Mouse (Mus musculus): ENCODE measurements at regions not wholly inside any gene's neighbourhood (a gene's known extent, or its start where the extent isn't known, plus 50 kb on each side); places are given as distances from the start of the nearest gene placed in this dataset.

GRCm38 (mm10) chr1:77823801-77824687 is 309.2 kb upstream of the Epha4 start:
- H3K36me3 ChIP-seq (ENCODE audit: insufficient read depth, low read length), result no peaks in the 10 kb centered on the region
- no peak overlapping the region for H3K4me3 ChIP-seq (ENCODE audit: low read depth, low read length)
- 26% methylated on average over 10 of the region's 10 CpGs for WGBS
- DNase-seq (ENCODE audit: low spot score) (no peak), ATAC-seq (no peak)
- no peak for TF ChIP-seq EP300 (IDR thresholded peaks at IDR 0.05)
- TF ChIP-seq CTCF (IDR thresholded peaks at IDR 0.05), result no peak
- no peaks in the 10 kb centered on the region for H3K27me3 ChIP-seq (replicated peaks; ENCODE audit: insufficient read depth, low read length)
- H3K4me1 ChIP-seq (ENCODE audit: insufficient read depth, low read depth, low read length), result no peaks in the 10 kb centered on the region
- no peak overlapping the region for H3K4me2 ChIP-seq (replicated peaks; ENCODE audit: low read depth, low read length)
- H3K9me3 ChIP-seq (ENCODE audit: low read length), result no peaks in the 10 kb centered on the region
- no peak overlapping the region for H3K27ac ChIP-seq (ENCODE audit: low read length)
- H3K9ac ChIP-seq (replicated peaks; ENCODE audit: low read depth), result no peak overlapping the region

GRCm38 (mm10) chr1:77820101-77820500 is 305.2 kb upstream of the Epha4 start:
- DNase-seq (ENCODE audit: low spot score) (no peak), ATAC-seq (no peak)
- H3K27me3 ChIP-seq (replicated peaks; ENCODE audit: insufficient read depth, low read length), result no peaks in the 10 kb centered on the region
- H3K9me3 ChIP-seq (ENCODE audit: low read length), result no peaks in the 10 kb centered on the region
- no peak overlapping the region for H3K4me2 ChIP-seq (replicated peaks; ENCODE audit: low read depth, low read length)
- WGBS, result 74% methylated on average over 2 of the region's 2 CpGs
- H3K4me1 ChIP-seq (ENCODE audit: insufficient read depth, low read depth, low read length), result no peaks in the 10 kb centered on the region
- H3K36me3 ChIP-seq (ENCODE audit: insufficient read depth, low read length), result no peaks in the 10 kb centered on the region
- H3K4me3 ChIP-seq (ENCODE audit: low read depth, low read length), result no peak overlapping the region
- no peak overlapping the region for H3K9ac ChIP-seq (replicated peaks; ENCODE audit: low read depth)
- H3K27ac ChIP-seq (ENCODE audit: low read length), result no peak overlapping the region
- TF ChIP-seq EP300 (IDR thresholded peaks at IDR 0.05) (no peak), CTCF (IDR thresholded peaks at IDR 0.05) (no peak)

DNA sequence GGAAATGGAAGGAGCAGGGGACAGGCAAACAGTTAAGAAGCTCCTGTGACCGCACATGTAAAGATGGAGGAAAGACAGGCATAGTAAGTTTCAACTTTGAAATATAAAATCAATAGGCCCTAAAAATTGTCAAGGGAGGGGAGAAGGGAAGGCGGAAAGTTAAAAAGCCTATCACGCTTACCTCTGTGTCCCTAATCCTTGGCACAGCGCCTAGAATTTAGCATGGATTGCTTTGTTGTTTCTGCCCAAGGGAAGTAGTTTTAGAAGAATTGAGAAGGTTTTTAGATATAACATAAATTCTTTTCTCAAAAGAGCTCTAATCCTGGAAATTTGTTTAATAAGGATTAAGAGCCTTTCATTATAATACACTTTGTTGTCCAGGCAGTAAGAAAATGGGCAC is 300.6 kb upstream of the Epha4 start:
- H3K4me2 ChIP-seq (replicated peaks; ENCODE audit: low read depth, low read length), result no peak overlapping the region
- no peaks in the 10 kb centered on the region for H3K9me3 ChIP-seq (ENCODE audit: low read length)
- 61% methylated on average over 4 of the region's 4 CpGs for WGBS
- no peak overlapping the region for H3K9ac ChIP-seq (replicated peaks; ENCODE audit: low read depth)
- H3K4me1 ChIP-seq (ENCODE audit: insufficient read depth, low read depth, low read length), result no peaks in the 10 kb centered on the region
- no peak overlapping the region for H3K27ac ChIP-seq (ENCODE audit: low read length)
- ATAC-seq (no peak), DNase-seq (ENCODE audit: low spot score) (no peak)
- H3K36me3 ChIP-seq (ENCODE audit: insufficient read depth, low read length), result no peaks in the 10 kb centered on the region
- no peaks in the 10 kb centered on the region for H3K27me3 ChIP-seq (replicated peaks; ENCODE audit: insufficient read depth, low read length)
- TF ChIP-seq CTCF (IDR thresholded peaks at IDR 0.05) (no peak), EP300 (IDR thresholded peaks at IDR 0.05) (no peak)
- no peak overlapping the region for H3K4me3 ChIP-seq (ENCODE audit: low read depth, low read length)

DNA sequence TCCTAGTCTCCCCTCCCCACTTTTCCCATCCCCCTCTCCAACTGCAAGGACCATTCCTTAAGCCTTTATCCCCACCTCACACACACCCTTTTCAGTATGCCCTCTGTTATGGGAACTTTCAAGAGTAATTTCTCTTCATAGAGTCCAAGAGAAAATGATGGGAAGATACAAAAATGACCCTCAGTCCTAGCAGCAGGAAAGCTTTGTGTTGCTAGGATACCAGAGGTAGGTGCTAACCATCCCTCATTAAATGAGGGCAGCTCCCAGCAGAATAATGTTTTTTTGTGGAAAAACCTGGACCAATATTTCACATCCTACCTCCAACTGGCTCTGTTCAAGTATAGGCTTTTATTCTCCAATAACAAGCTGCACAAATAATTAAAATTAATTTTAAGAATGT is 296.7 kb upstream of the Epha4 start:
- TF ChIP-seq EP300 (IDR thresholded peaks at IDR 0.05) (no peak), CTCF (IDR thresholded peaks at IDR 0.05) (no peak)

DNA sequence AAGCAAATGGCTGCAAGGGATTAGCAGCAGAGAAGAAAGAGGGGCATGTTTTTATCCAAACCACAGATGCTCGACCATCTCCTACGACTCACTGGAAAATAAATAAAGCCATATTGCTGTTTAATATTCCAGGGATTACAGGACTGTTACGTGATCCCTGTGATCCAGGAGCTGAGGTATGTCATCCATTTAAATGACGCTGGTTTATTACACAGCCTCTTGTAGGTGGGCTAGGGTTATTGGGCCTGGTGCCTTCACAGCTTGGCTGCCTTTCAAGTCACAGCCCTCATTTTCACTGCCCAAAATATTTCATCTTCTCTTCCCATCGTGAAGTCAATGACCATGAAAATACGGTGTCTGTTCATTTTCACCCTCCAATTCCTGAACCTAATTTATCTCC is 276.1 kb upstream of the Epha4 start:
- ATAC-seq (no peak), DNase-seq (ENCODE audit: low spot score) (no peak)
- H3K9me3 ChIP-seq (ENCODE audit: low read length), result no peaks in the 10 kb centered on the region
- no peak overlapping the region for H3K27ac ChIP-seq (ENCODE audit: low read length)
- no peaks in the 10 kb centered on the region for H3K27me3 ChIP-seq (replicated peaks; ENCODE audit: insufficient read depth, low read length)
- TF ChIP-seq EP300 (IDR thresholded peaks at IDR 0.05), result no peak
- no peak for TF ChIP-seq CTCF (IDR thresholded peaks at IDR 0.05)
- H3K4me2 ChIP-seq (replicated peaks; ENCODE audit: low read depth, low read length), result no peak overlapping the region
- 77% methylated on average over 6 of the region's 6 CpGs for WGBS
- H3K4me1 ChIP-seq (ENCODE audit: insufficient read depth, low read depth, low read length), result no peaks in the 10 kb centered on the region
- no peaks in the 10 kb centered on the region for H3K36me3 ChIP-seq (ENCODE audit: insufficient read depth, low read length)
- H3K4me3 ChIP-seq (ENCODE audit: low read depth, low read length), result no peak overlapping the region
- H3K9ac ChIP-seq (replicated peaks; ENCODE audit: low read depth), result no peak overlapping the region

More for the DNA sequence above, 296.7 kb upstream of the Epha4 start:
- Histone ChIP-seq H3K4me2 (replicated peaks; ENCODE audit: low read depth, low read length) (no peak overlapping the region), H3K9me3 (ENCODE audit: low read length) (no peaks in the 10 kb centered on the region), H3K27me3 (replicated peaks; ENCODE audit: insufficient read depth, low read length) (no peaks in the 10 kb centered on the region), H3K27ac (ENCODE audit: low read length) (no peak overlapping the region), H3K9ac (replicated peaks; ENCODE audit: low read depth) (no peak overlapping the region), H3K4me1 (ENCODE audit: insufficient read depth, low read depth, low read length) (no peaks in the 10 kb centered on the region), H3K36me3 (ENCODE audit: insufficient read depth, low read length) (no peaks in the 10 kb centered on the region), H3K4me3 (ENCODE audit: low read depth, low read length) (no peak overlapping the region)
- no peak for ATAC-seq
- no peak for DNase-seq (ENCODE audit: low spot score)

GRCm38 (mm10) chr1:77754326-77754725 is 239.4 kb upstream of the Epha4 start:
- Histone ChIP-seq H3K36me3 (ENCODE audit: insufficient read depth, low read length) (no peaks in the 10 kb centered on the region), H3K27me3 (replicated peaks; ENCODE audit: insufficient read depth, low read length) (no peaks in the 10 kb centered on the region), H3K27ac (ENCODE audit: low read length) (no peak overlapping the region), H3K4me1 (ENCODE audit: insufficient read depth, low read depth, low read length) (no peaks in the 10 kb centered on the region), H3K9me3 (ENCODE audit: low read length) (no peaks in the 10 kb centered on the region), H3K4me2 (replicated peaks; ENCODE audit: low read depth, low read length) (no peak overlapping the region), H3K4me3 (ENCODE audit: low read depth, low read length) (no peak overlapping the region), H3K9ac (replicated peaks; ENCODE audit: low read depth) (no peak overlapping the region)
- 74% methylated on average over 3 of the region's 3 CpGs for WGBS
- peak; percentile 58 for ATAC-seq
- DNase-seq (ENCODE audit: low spot score), result peak; percentile 28
- TF ChIP-seq EP300 (IDR thresholded peaks at IDR 0.05) (peak; percentile 61), CTCF (IDR thresholded peaks at IDR 0.05) (no peak)

Measured in lung, postnatal 0 days (tissue).